Mouse (Mus musculus) liver, adult (tissue): ENCODE measurements around the gene Mpp4.

Experiments
- GATA4 ChIP-seq: IDR thresholded peaks from 2 replicates; pipeline ENCODE4 v1.6.1; 2014; ENCODE audit warnings: mild to moderate bottlenecking, low read length; ENCODE audit not compliant: insufficient replicate concordance

Gene Mpp4

GRCm38 (mm10) chr1:59163030-59163461, at the start of gene Mpp4:
Mpp4 (minus strand) TSS chr1:59163389.
- TF ChIP-seq GATA4, result no peak

- no peak for TF ChIP-seq GATA4
These were observed 49.8 kb upstream of the Mpp4 start for GRCm38 (mm10) chr1:59212951-59213350.

- TF ChIP-seq GATA4, result peak; percentile 73; the same call in 1 of the 2 replicates
These were observed 49.0 kb upstream of the Mpp4 start for GRCm38 (mm10) chr1:59212076-59212779.

- no peak for TF ChIP-seq GATA4
These were observed 48.5 kb upstream of the Mpp4 start for GRCm38 (mm10) chr1:59211651-59212050.

- no peak for TF ChIP-seq GATA4
These were observed 45.1 kb upstream of the Mpp4 start for GRCm38 (mm10) chr1:59208331-59208730.

GRCm38 (mm10) chr1:59204489-59204888, 41.3 kb upstream of the Mpp4 start:
- no peak for TF ChIP-seq GATA4

GRCm38 (mm10) chr1:59202367-59202766, 39.2 kb upstream of the Mpp4 start:
- peak; percentile 34; the same call in 1 of the 2 replicates for TF ChIP-seq GATA4

GRCm38 (mm10) chr1:59201561-59201960, 38.4 kb upstream of the Mpp4 start:
- TF ChIP-seq GATA4, result peak; percentile 89; the same call in 1 of the 2 replicates

GRCm38 (mm10) chr1:59200960-59201359, 37.8 kb upstream of the Mpp4 start:
- TF ChIP-seq GATA4, result 0 out of 2 replicates have a peak, but pooled peaks have one; percentile 7

GRCm38 (mm10) chr1:59194979-59195378, 31.8 kb upstream of the Mpp4 start:
- no peak for TF ChIP-seq GATA4

GRCm38 (mm10) chr1:59187786-59188185, 24.6 kb upstream of the Mpp4 start:
- TF ChIP-seq GATA4, result no peak

GRCm38 (mm10) chr1:59186317-59186716, 23.1 kb upstream of the Mpp4 start:
- TF ChIP-seq GATA4, result no peak

GRCm38 (mm10) chr1:59185410-59185809, 22.2 kb upstream of the Mpp4 start:
- TF ChIP-seq GATA4, result no peak

GRCm38 (mm10) chr1:59183045-59183444, 19.9 kb upstream of the Mpp4 start:
- TF ChIP-seq GATA4, result no peak

GRCm38 (mm10) chr1:59182373-59182772, 19.2 kb upstream of the Mpp4 start:
- TF ChIP-seq GATA4, result no peak

- TF ChIP-seq GATA4, result no peak
These were observed 16.8 kb upstream of the Mpp4 start for GRCm38 (mm10) chr1:59180003-59180402.

GRCm38 (mm10) chr1:59178401-59178800, 15.2 kb upstream of the Mpp4 start:
- no peak for TF ChIP-seq GATA4

- TF ChIP-seq GATA4, result no peak
These were observed 11.6 kb upstream of the Mpp4 start for GRCm38 (mm10) chr1:59174514-59175373.
